Mouse (Mus musculus) macrophage (primary cell): ENCODE data around the gene Ube2q1. TPM values are rescaled to one million over a fixed set of nuclear protein-coding genes. Genes with fewer than 3 reads are reported as not detected.
"Not testable (repeated sequence)": the region's sequence is repeated elsewhere in the genome, so short reads cannot be mapped to it uniquely, and the experiment has no call there.

ENCODE experiments used
- H3K27ac ChIP-seq: fragments of 350-480 bp; formaldehyde crosslinking; 2 replicates; pipeline ENCODE4 v1.9.0; 2021
- H3K36me3 ChIP-seq: fragments of 350-480 bp; formaldehyde crosslinking; 2 replicates; pipeline ENCODE4 v1.9.0; 2021; ENCODE audit errors: inconsistent target
- H3K4me3 ChIP-seq: fragments of 350-480 bp; formaldehyde crosslinking; 2 replicates; pipeline ENCODE4 v1.9.0; 2021; ENCODE audit errors: inconsistent target
- H3K79me2 ChIP-seq: fragments of 350-480 bp; formaldehyde crosslinking; 2 replicates; pipeline ENCODE4 v1.9.0; 2021; ENCODE audit errors: inconsistent target
- WGBS: methylation state at CpG from one replicate; pipeline ENCODE4 v1.1.7; 2026; ENCODE audit warnings: inconsistent platforms; ENCODE audit not compliant: missing documents; 5-methylcytosine and 5-hydroxymethylcytosine counted together
- polyA plus RNA-seq: library from polyadenylated mRNA; stranded (reverse); fragments of 250-400 nt; gene quantifications from 3 replicates; pipeline ENCODE4 v1.2.4, GENCODE M21; 2018; ENCODE audit warnings: inconsistent platforms

Gene Ube2q1
- polyA plus RNA-seq, 1 experiment from 2014 or later, result 201 TPM

DNA sequence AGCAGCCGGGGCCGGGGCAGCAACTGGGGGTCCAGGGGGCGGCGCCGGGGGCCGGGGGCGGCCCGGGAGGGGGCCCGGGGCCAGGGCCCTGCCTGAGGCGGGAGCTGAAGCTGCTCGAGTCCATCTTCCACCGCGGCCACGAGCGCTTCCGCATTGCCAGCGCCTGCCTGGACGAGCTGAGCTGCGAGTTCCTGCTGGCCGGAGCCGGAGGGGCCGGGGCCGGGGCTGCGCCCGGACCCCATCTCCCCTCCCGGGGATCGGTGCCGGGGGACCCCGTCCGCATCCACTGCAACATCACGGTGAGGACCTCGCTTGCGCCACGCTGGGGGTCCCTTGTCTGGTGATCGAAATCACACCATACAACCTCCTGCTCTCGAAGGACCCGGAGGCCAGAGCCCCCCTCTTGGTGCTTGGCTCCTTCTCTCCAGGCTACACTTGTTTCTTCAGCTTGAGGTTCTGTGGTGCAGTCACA is 360 bp downstream of the Ube2q1 start:
- 0% methylated on average over 16 of the region's 37 CpGs for WGBS
- peak overlapping the region; percentile 91 for H3K4me3 ChIP-seq
- peaks cover 37% of the 10 kb centered on the region for H3K36me3 ChIP-seq
- H3K79me2 ChIP-seq, result peaks cover 57% of the 10 kb centered on the region
- peak overlapping the region; percentile 81 for H3K27ac ChIP-seq

DNA sequence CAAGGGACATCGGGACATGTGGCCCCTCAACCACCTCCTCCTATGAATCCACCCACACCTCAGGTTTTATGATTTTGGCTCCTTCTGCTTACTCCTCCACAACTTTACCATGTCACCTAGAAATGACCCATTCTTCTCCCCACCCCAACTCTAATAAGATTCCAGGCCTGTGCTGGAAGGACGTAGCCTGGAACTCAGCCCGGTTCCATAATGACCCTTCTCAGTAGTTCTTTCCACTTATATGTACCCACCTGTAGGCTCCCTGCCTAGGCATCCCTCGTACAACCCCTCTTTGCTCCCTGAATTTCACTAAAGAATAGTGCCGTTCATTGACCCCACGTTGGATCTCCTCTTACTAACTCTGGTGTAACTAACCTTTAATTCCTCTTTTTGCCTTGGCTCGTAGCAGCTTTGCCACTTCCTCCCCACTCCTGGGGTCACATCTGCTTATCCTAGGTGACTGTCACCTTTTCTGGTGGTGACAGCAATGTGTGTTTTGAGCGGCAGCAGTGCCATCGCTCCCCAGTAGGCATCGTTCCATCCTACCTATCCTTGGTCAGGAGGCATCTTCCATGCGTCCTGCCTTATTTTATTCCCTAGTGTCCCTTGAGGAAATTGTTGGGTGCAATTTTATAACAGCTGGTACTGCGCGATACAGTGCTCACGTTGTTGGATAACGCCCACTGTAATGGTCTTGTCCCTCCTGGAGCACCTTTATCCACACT is 982 bp downstream of the Ube2q1 start:
- H3K36me3 ChIP-seq, result peaks cover 43% of the 10 kb centered on the region
- WGBS, result 9% methylated on average over 13 of the region's 15 CpGs
- peak overlapping the region; percentile 81 for H3K27ac ChIP-seq
- peaks cover 57% of the 10 kb centered on the region for H3K79me2 ChIP-seq
- H3K4me3 ChIP-seq, result peak overlapping the region; percentile 91

DNA sequence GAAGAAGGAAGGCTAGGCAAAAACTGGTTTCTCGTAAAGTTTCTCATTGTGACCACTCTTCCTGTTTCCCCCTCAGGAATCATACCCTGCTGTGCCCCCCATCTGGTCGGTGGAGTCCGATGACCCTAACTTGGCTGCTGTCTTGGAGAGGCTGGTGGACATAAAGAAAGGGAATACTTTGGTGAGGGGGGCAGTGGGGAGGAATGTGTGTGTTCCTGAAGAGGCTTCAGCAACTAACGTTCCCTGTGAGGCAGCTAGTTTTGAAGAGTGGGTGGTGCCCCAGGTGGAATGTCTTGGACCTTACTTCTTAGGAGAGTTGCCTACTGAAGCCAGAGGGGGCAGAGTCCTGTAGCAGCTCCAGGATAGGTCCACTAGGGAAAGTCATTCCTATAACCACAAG is 2.6 kb downstream of the Ube2q1 start:
- H3K79me2 ChIP-seq, result peaks cover 53% of the 10 kb centered on the region
- H3K27ac ChIP-seq, result no peak overlapping the region
- no peak overlapping the region for H3K4me3 ChIP-seq
- 79% methylated on average over 4 of the region's 4 CpGs for WGBS
- peaks cover 55% of the 10 kb centered on the region for H3K36me3 ChIP-seq

DNA sequence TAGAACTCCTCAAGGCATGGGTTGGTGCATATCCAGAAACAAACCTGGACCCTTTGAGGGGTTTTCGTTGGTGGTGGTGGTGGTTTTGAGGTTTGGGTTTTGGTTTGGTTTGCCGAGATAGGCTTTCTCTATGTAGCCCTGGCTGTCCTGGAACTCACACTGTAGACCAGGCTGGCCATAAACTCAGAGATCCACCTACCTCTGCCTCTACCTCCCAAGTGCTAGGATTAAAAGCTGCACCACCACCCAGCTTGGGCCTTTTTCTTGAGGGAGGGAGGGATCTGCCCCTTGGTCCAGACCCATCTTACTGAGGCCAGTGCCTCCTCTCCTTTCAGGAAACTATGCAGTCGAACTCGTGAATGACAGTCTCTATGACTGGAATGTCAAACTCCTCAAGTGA is 6.7 kb downstream of the Ube2q1 start:
- 83% methylated on average over 4 of the region's 4 CpGs for WGBS
- peaks cover 83% of the 10 kb centered on the region for H3K36me3 ChIP-seq
- H3K79me2 ChIP-seq, result peaks cover 21% of the 10 kb centered on the region
- H3K4me3 ChIP-seq, result no peak overlapping the region
- no peak overlapping the region for H3K27ac ChIP-seq

DNA sequence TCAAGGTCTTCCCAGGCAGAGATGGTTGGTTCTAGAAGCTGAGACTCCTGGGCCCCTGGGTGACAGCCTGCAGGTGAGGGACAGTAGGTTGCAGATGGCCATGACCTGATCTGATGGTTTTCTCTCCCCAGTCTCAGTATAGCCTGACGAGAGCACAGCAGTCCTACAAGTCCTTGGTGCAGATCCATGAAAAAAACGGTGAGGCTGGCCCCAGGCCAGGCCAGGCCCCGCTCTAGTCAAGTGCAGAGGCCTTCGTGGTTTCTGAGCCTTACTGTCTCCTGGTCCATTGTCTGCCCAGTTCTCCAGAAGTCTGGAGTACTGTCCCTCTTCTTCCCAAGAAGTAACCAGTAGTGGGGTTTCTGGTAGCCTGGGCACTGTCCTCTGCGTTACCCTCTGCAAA is 8.2 kb downstream of the Ube2q1 start:
- Histone ChIP-seq H3K27ac (no peak overlapping the region), H3K79me2 (peaks cover 5% of the 10 kb centered on the region; the same call in 1 of the 2 replicates), H3K4me3 (no peak overlapping the region), H3K36me3 (peaks cover 70% of the 10 kb centered on the region)
- WGBS, result 84% methylated on average over 5 of the region's 5 CpGs

DNA sequence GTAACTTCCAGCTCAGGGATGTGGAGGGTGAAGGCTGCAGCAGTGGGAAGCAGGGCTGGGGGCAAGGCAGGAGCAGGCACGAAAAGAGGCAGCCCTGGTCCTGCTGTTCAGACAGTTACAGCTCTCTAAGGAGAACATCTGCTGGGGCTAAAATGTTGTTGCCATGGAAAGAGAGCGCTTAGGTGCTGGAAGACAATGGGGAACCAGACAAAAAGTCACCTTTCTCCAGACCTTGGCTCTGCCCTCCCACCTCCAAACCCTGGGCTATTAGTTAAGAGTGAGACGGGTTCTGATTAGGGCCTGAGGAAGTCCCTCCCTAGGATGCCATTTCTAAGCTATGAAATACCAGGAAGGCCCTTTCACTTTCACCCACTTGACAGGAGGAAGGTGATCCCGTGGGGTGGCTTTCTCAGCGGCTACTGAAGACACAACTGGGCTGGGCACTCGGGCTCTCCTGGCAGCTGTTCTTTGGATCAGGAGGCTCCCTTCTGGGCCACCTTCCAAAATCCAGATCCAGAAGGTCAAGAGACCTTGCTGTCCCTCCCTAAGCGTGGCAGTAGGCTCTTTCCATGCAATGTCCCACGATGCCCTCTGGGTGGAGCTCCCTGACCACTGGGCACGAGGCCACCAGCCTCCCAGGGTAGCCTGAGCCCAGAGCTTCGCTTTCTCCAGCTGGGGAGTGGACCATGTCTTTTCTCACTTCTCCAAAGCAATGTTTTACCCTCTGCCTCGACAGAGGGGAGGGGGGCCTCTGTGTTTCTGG is 11.8 kb downstream of the Ube2q1 start:
- Histone ChIP-seq H3K79me2 (no peaks in the 10 kb centered on the region), H3K36me3 (peaks cover 36% of the 10 kb centered on the region), H3K27ac (peak overlapping the region; percentile 48), H3K4me3 (no peak overlapping the region; the same call in 1 of the 2 replicates)
- 17% methylated on average over 11 of the region's 11 CpGs for WGBS

DNA sequence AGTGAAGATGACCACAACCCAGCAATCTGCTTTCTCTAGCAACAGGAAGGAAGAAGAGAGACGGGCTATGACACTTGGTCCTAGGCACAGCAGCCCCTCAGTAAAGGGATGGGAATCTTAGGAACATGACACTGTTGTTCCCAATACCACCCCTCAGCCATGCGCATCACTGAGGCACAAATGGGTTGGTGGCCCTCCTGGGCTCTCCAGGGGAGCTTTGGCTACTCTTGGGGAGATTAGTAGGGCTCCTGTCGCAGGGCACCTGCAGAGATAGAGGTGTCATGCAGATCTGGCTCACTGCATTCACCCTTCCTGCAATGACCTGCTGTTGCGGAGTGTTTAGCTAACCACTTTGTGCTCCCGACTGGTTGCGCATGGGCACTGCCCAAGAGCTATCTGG is 12.9 kb downstream of the Ube2q1 start:
- H3K27ac ChIP-seq, result no peak overlapping the region
- H3K79me2 ChIP-seq, result no peaks in the 10 kb centered on the region
- no peak overlapping the region for H3K4me3 ChIP-seq
- H3K36me3 ChIP-seq, result peaks cover 25% of the 10 kb centered on the region
- 94% methylated on average over 6 of the region's 6 CpGs for WGBS

DNA sequence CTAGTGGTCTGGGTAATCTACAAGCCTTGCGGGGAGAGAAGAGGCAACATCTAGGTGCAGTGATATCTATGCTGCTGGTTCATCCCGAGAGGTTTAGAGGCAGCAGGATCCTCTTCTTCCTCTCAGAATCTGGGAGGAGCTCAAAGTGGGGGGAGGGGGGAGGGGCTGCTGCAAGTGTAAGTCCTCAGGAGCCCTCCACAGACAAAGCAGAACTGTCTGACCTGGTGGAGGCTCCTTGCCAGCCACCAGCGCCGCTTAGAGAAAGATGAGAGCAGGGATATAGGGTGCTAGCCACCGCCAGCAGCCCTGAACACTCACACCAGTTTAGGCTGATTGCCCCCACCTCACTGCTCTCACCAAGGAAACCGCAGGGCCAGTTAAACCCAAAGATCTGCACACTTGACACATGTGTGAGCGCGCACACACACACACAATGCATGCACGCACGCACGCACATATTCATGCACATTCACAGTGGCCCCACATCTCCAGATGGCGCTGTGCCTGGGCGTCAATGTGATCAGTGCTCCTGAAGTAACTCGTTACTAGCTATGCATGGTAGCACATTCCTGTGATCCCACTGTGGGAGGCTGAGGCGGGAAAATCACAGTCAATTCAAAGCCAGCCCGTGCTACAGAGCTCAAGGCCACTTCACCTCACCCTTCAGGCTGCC is 15.4 kb downstream of the Ube2q1 start:
- WGBS, result 90% methylated on average over 16 of the region's 16 CpGs
- H3K4me3 ChIP-seq, result no peak overlapping the region
- no peak overlapping the region for H3K27ac ChIP-seq
- H3K79me2 ChIP-seq, result no peaks in the 10 kb centered on the region
- H3K36me3 ChIP-seq, result no peaks in the 10 kb centered on the region

DNA sequence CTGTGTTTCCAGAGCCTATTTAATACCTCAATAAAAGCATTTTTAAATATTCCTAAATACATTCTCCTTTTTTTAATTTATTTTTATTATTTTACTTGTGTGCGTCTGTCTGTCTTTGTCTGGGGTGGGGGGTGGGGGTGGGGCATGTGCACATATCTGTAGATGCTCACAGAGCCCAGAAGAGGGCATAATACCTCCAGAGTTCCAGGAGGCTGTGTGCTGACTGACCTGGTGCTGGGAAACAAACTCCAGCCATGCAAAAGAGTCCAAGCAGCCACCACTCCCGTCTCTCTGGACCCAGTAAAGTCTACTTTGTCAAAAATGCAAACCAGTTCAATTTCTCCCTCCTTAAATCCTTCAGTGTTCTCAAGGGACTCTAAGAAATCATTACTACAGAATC is 21.2 kb downstream of the Ube2q1 start:
- 100% methylated on average over 2 of the region's 2 CpGs for WGBS
- Histone ChIP-seq H3K79me2 (no peaks in the 10 kb centered on the region), H3K36me3 (no peaks in the 10 kb centered on the region), H3K4me3 (no peak overlapping the region), H3K27ac (peak overlapping the region; percentile 98; the same call in 1 of the 2 replicates)

DNA sequence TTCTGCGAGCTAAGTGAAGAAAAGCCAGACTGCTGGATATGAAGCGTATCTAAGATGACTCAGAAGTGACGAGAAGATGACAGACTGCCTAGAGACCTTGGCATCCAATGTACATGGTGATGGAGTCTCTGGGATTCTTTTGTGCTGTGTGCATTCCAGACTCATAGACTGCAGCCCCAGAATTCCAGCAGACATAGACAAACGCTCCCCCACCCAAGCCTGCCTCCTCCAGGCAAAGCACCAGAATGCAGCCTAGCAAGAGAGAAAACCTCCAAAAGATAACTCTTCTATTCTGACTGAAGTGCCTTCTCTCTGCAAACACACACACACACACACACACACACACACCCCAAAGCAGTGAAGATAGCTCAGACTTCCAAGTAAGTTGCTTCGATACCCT is 22.3 kb downstream of the Ube2q1 start:
- Histone ChIP-seq H3K27ac (peak overlapping the region; percentile 98), H3K4me3 (peak overlapping the region; percentile 22), H3K36me3 (no peaks in the 10 kb centered on the region), H3K79me2 (no peaks in the 10 kb centered on the region)
- WGBS, result 48% methylated on average over 5 of the region's 5 CpGs

DNA sequence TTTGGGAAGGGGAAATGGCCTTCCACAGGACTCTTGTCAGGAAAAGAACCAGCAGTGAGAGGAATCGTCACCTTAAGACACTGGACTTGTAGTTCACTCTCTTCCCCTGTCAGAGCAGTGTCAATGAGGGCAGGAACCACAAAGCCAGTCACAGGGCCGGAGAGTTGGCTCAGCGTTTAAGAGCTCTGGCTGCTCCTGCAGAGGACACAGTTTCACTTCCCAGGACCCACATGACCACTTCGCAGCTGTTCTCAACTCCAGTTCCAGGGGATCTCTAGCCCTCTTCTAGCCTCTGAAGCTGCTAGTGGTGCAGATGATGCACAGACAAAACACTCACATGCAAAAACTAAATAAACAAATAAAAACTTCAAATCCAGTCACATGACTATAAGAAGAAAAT is 22.9 kb downstream of the Ube2q1 start:
- WGBS, result 0% methylated on average over 4 of the region's 4 CpGs
- no peaks in the 10 kb centered on the region for H3K79me2 ChIP-seq
- H3K36me3 ChIP-seq, result no peaks in the 10 kb centered on the region
- peak overlapping the region; percentile 22 for H3K4me3 ChIP-seq
- H3K27ac ChIP-seq, result peak overlapping the region; percentile 98

DNA sequence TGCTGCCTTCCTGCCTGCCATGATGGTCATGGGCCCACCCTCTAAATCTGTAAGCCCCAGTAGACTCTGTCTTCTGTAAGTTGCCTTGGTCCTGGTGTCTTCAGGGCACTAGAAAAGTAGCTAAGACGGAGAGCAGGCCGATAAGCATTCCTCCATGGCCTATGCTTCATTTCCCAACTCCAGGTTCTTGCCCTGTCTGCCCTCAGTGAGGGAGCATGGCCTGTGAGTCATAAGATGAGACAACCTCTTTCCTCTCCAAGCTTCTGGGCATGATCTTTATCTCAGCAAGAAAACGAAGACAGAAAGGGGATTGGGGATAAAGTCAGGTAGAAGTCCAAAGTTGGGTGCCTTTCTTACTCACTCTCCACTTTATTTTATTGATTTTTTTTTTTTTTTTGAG is 25.1 kb downstream of the Ube2q1 start:
- no peak overlapping the region for H3K4me3 ChIP-seq
- H3K36me3 ChIP-seq, result no peaks in the 10 kb centered on the region
- no peaks in the 10 kb centered on the region for H3K79me2 ChIP-seq
- peak overlapping the region; percentile 42 for H3K27ac ChIP-seq
- WGBS, result 100% methylated on average over 2 of the region's 3 CpGs

DNA sequence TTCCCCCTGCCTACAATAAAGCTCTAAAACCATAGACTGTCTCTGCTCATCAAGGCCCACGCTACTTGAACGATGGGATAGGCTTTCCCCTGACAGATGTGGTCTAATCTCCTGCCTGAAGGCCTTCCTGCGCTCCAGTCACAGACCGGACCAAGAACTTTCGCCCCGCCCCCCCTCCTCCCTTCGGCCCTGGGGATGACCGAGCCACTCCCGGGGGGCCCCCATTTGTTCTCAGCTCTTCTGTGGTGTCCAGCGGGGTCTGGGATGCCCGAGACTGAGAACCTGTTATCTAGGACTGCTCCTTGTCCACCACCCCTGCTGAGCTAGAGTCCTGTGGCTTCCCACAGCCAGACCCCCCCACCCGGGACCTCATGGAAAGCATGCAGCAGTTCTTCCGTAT is 26.1 kb downstream of the Ube2q1 start:
- Histone ChIP-seq H3K27ac (no peak overlapping the region), H3K4me3 (no peak overlapping the region), H3K79me2 (no peaks in the 10 kb centered on the region), H3K36me3 (no peaks in the 10 kb centered on the region)
- 89% methylated on average over 9 of the region's 13 CpGs for WGBS

DNA sequence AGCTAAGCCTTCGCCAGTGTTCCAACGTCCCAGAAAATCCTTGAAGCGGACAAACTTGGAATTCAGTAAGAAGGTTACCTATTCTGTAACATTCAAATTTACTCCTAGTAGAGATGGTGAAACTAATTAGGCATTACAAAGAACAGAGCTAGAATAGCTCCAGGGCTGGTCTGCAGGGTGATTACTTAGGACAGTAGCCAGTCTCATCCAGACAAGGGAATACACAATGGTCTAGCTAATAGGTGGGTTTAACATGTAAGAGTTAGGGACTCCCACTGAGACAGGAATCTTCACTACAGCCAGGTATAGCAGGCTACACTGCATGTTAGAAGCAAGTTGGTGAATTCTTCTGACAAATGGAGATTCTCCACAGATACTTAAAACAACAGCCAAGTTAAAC is 26.7 kb downstream of the Ube2q1 start:
- H3K27ac ChIP-seq, H3K4me3 ChIP-seq, H3K36me3 ChIP-seq, H3K79me2 ChIP-seq: not testable (repeated sequence)
- WGBS, result 96% methylated on average over 3 of the region's 3 CpGs
